Mouse (Mus musculus) spleen, adult 18-20 months (tissue): ENCODE data around the gene D5Ertd579e.

Experiments used
- DNase-seq, 2 experiments: peaks; one replicate each; pipeline ENCODE4 v3.0.0; 2022; ENCODE audit warnings: mixed read lengths in 2 of 2

The D5Ertd579e gene

DNA sequence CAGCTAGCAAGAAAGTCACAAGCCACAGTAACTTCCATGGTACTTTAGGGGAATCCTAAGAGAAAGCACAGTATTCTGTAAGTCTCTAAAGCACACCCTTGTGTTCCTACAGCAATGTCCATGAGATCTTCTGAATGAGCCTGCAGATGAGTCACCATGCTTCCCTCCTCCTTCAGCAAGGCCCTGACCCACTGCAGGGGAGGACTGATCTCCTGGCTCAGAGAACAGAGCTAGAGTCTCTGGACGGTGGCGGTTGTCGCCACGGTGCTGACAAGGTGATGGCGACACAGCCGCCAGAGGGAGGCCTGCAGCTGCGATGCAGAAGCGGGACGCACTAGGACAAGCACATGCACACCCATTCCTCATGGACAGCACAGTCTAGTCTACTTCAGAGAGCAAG lies 93.8 kb downstream of the D5Ertd579e start:
- no peak for DNase-seq

DNA sequence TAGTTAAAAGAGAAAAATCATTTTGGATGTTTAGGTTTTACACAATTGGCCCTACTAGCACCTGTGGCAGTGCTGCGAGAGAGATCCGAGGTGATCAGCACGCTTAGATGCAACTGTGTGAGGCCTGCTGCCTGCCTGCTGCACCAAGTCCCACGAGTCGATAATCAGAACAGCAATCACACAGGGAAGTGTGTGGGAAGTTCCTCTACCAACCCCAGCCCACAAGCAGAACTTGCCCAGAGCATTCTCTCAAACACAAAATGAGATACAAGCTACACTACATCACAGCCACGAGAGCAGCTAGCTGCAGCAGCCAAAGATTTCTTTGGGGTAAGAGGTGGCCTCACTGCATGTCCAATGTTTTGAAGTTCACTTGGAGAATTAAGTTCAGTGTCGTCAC lies 94.3 kb downstream of the D5Ertd579e start:
- no peak for DNase-seq

DNA sequence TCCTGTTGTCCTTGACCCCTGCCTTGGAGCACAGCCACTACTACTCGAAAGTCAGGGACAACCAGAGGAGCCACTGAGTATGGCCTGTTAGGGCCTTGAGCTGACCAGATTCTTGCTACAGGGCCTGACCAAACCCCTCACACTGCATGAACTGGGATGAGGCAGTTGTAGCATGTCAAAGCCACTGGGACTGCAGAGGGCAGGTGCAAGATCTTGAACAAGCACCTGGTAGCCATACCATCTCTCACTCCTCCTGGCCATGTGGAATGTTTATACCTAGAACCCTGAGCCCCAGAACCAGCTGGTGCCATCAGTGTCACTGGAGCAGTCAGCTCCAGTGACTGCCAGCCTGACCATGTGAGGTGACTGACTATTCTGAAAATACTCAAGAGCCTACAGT lies 96.9 kb downstream of the D5Ertd579e start:
- no peak for DNase-seq

DNA sequence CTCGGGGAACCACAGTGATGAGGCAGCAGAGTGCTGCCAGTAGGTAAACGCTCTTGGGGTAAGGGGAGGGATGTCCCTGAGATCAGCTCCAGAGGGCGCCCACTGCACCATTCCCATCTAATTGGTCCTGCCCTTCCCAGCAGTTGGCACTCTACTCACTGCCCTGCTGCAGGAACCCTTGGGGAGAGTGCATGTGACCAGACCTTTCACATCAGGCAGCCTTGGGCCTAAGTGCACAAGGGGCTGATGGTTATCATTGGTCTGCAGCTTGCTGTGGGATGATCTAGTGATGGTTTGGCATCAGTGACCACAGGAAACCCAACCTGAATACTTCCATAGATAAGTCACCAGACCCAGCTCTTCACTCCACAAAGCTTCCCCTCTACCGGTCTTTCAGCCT lies 98.2 kb downstream of the D5Ertd579e start:
- DNase-seq = no peak

DNA sequence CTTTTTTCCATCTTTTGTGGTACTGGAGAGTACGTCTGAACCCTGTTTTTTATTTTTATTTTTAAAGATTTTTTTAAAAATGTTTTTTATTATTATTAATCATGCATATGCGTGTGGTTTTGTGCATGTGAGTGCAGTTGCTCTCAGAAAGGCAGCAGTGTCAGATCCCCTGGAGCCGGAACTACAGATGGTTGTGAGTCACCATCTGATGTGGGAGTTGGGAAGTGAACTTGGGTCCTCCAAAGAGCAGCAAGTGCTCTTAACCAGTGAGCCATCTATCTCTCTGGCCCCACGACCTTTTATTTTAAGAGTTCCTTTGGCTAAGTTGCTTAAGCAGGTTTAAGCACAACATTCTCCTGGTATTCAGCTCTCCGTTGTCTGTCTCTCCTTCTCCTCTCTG lies 99.6 kb downstream of the D5Ertd579e start:
- no peak for DNase-seq

DNA sequence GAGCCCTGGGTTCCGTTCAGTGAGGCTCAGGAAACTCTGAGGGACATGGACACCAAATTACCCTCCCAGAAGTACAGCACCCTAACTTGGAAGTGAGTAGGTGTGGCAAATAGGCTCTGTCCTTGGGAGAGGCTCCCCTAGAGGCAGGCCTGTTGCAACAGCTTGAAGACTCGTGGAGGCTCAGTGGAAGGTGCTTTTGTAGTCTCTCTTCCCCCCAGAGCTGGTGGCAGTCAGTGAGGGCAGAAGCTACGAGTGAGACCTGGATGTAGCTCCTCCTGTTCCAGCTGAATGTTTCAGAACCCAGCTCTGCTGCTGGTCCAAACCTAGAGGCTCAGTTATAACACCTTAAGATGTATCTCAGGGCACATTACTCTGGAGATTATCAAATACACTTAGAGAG lies 100.7 kb downstream of the D5Ertd579e start:
- DNase-seq = no peak

DNA sequence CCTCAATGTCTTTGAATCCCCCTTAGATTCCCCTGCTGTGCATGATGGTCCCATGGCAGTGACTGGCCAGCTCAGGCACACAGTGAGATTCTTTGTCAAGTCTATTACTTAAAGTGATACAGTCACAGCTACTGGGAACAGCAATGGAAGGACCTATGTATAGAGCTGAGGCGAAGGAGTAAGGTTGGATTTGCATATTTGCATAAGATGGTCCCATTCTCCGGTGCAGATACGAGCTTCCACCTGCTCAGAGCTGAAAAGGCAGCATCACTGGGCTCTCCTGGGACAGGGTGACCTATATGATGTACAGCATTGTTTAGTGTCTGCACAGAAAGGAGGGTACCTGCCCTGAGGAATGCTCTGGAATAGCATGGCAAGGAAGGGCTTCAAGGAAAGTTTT lies 101.5 kb downstream of the D5Ertd579e start:
- no peak for DNase-seq

DNA sequence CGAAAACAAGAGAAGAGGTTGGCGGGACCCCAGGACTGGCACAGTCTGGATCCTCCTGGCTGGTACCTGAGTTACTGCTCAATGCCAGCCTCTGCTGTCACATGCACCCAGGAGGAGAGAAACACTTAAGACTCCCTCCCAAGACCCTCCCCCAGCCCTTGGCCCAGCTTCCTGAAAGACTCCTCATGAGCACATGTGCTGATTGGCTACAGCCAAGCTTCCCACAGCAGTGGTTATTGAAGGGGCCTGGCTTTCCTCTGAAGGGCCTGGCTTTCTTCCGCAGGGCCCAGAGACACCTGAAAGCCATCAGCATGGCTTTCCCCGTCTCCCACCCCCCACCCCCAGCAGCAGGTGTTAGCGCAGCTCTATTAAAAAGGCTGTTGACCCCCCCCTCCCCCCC lies 102.6 kb downstream of the D5Ertd579e start, which contains the start of gene Tbc1d14:
Tbc1d14 (minus strand) TSS at position 101 of the 400 bp plus-strand sequence.
- DNase-seq = no peak

DNA sequence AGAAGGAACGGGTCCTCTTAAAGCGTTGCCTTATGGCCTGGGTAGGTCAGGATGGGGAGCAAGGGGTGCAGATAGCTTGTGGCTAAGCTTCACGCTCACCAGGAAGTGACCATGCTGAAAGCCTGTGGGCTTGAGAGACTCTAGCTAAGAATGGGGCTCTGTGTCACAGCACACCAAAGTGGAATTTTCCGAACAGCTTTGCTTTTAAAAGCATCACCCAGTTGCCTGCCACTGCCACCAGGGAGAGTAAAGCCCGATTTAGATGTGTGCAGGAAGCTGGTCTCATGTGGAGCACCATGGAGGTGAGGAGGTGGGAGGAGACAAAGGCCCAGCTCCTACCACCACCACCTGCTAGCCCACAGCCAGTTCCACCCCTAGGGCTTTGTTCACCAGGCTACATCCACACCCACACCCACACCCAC lies 105.3 kb downstream of the D5Ertd579e start:
- no peak for DNase-seq

DNA sequence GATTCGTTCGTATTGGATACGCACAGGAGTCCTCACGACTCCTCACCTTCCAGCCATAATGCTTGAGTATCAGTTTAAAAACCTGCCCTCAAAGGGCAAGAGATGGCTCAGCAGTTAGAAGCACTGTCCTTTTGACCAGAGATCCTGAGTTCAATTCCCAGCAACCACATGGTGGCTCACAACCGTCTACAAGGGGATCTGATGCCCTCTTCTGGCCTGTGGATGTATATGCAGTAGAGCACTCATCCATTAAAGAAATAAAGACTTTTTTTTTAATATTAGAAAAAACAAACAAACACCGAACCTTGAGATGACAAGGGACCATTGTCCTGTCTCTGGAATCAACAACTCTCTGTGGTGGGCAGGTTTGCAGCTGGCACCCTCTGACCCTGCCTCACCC lies 111.5 kb downstream of the D5Ertd579e start:
- no peak for DNase-seq

DNA sequence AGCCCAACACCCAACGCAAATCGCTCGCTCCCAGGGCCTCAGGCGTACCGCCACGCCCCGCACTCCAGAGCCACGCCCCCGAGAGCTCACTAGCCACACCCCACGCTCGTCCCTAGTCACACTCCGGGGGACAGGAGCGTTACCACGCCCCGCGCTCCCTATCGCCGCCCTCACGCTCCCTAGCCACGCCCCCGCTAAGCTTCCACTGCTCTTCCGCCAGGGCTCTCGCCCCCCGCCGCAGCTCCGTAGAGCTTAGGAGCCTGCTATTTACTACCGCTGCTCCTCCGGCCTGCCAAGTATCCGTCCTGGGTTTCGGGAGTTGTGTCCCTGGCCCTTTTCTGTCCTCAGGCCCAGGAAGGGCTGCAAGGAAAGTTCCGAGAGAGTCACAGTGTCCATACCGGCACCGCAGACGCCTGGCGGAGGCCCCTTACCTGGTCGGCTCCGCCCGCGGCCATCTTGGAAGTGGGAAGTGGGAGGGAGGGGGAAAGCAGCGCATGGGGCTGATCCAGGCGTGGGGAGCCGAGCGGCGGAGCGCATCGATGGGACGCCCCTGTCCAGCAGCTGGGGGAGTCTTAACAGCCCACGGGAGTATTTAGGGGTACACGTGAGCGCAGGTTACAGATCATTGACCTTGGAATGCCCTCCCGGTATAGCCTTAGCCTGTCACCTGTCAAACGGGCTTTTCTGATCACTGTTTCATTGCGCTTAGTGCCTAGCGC lies 113.7 kb downstream of the D5Ertd579e start:
- DNase-seq = peak; percentile 100

DNA sequence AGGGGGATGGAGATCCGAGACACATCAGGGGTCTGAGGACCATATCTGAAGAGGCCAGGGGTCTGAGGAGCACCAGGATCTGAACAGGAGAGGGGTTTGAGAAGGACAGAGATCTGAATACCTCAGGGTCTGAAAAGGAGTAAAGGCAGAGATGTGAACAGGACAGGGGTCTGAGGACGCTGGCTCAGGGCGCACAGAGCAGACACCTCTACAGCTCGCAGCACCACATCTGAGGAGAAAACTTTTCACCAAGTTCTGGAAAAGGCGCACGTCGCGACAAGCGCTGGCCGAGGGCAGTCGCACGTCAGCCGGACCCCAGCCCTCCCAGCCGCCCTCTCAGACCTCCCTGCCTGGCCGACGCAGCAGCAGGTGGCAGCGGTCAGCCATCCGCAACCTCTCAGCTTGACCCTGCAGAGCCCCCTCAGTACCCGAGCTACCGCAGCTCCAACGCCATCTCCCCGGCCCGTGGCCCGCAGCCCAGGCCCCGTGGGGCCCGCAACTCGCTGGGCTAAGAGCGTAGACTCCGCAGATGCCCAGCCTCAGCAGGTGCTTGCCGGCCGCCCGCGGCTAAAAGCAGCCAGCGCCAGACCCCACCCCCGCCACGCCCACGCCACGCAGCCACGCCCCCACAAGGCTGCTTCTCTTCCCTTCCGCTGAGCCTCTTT lies 114.4 kb downstream of the D5Ertd579e start:
- no peak for DNase-seq

DNA sequence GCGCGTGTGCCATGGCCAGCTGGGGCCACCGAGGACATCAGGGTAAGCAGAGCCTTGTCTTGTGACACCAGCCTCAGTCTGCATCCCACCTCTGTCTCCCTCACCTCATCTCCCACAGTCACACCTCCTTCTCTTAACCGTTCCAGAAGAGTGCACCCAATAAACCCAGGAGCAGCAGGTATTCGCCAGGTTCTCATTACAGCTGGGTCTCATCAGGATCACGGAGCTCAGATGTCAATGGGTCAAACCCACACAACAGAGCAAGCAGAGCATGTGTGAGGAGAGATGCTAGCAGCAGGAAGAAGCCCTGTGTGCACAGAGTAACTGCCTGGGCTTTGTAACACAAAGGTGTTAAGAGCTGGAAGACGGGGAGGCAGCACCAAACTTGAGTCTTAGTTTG lies 115.9 kb downstream of the D5Ertd579e start:
- DNase-seq = no peak

DNA sequence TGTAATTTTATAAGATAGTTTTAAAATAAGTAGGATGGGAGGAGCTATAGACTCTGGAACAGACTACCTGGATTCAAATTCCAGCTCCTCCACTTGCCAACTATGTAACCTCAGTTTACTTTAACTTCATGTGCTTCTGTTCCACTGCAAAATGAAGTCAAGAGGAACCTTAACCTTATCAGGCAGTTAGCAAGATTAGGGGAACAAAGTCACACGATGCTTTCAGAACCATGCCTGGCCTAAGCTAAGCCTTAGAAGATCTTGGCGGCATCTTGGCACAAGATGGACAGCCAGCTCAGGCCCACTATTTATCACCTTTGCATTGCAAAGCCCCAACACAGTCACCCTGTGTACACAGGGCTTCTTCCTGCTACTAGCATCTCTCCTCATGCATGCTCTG lies 116.8 kb downstream of the D5Ertd579e start:
- no peak for DNase-seq

DNA sequence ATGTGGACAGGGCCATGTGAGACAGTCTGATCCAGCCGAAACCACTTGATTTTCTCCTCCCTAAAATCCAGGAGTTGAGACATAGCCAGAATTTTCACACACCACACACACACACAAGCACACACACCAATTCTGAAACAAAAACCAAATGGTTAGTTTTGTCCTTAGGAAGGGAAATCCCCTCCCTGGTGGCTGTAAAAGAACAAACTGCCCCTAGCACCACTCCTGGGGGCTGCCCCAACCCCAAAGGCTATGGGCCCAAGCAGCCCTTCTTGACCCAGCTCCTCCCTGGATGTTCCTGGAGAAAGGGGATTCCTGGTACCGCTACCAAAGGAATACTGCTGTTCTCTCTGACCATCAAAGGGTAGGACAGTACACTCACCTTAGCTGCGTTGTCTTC lies 119.4 kb downstream of the D5Ertd579e start:
- no peak for DNase-seq

DNA sequence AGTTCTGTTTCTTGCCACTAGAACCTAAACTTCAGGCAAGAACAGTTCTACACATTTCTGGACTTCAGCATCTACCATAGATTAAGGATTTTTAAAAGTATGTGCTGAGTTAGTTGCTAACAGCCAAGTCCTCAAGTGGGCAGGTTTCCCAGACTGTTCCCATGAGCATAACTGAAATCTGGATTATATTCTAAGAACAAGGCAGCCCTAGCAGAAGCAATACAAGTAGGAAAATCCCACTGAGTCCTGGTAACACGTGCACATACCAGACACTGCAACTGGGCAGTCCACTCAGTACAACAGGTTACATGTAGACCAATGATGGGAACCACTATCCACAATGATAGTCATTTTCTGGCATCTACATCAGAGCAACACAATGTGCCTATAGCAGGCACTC lies 120.1 kb downstream of the D5Ertd579e start:
- DNase-seq = no peak

DNA sequence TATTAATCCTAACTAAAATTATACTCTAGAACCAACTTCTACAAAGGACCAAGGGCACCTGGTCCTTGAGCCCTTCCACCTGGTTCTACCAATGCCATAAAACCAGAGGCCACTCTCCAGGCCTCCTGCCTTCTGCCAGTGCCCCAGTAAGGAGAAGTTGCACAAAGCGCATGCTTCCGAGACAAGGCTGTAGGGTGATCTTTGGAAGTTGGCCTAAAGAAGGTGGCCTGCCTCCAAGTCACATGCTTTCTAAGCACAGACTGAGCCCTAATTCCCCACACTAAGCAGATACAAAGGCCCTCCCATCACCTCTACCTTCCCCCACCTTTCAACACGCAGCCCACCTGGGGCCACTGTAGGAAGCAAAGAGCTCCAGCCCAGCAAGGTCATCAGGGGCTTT lies 120.6 kb downstream of the D5Ertd579e start:
- no peak for DNase-seq

DNA sequence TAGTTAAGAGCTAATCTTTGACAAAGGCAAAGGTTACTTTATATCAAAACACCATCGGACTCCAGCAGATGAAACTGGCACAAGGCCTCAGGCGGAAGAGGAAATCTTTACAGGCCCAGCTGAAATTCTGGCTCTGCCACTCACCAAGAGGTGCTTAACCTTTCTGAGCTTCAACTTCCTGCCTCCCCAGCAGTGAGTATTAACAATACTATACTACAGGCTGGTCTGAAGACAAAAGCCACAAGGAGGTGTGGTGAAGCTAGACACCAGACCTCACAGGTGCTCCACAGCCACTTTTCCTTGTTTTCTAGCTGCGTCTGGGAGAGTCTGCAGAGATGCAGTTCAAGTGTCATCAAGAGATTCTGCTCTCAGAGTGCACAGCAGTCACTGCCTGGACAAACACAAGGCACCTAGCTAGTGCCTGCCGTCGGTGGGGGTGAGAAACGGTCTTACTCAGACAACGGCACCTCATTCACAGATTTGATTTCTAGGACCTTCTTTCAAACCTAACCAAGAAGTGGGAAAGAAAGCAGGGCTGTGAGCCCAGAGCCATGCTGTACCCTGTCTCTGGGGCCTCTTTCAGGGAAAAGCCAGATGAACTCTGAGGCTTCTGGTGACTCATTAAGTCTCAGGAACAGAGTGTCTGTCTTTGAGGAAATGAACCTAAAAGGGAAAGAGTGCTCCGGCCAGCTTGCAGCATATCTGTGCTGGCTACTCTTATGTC lies 121.5 kb downstream of the D5Ertd579e start:
- no peak for DNase-seq

DNA sequence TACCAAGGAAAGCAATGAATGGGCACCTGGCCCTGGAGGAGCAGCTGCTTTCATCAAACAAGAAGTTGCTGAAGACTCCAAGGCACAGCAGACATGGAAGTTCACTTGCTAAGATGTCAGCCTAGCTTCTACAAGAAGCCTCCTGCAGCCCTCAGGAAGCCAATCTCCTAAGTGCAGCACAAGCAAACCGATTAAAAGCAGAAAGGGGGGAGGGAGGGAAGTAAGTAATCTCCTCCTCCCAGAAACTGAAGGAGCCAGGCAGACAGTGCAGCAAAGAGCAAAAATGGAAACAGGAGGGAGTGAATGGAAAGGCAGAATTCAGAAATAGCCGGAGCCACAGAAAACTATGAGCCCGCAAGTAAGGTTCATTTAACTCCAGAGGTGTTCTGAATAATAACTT lies 122.5 kb downstream of the D5Ertd579e start:
- DNase-seq = no peak

DNA sequence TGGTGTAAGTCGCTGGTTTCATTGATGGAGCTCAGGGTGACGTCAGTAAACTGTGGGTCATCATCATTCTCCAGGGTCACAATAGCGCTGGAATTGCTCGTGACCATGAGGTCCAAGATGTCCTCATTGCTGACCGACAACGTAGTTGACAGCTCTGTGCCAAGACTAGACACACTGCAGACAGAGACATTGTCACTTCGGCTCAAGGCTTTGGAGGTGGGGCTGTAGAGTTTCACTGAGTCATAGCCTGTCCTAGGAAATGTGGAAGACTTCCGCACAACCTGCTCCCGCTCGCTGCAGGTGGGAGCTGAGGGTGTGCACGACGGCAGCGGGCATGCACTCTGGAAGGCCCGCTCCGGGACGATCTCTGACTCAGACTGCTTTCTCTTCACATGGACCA lies 124.5 kb downstream of the D5Ertd579e start:
- DNase-seq = no peak

DNA sequence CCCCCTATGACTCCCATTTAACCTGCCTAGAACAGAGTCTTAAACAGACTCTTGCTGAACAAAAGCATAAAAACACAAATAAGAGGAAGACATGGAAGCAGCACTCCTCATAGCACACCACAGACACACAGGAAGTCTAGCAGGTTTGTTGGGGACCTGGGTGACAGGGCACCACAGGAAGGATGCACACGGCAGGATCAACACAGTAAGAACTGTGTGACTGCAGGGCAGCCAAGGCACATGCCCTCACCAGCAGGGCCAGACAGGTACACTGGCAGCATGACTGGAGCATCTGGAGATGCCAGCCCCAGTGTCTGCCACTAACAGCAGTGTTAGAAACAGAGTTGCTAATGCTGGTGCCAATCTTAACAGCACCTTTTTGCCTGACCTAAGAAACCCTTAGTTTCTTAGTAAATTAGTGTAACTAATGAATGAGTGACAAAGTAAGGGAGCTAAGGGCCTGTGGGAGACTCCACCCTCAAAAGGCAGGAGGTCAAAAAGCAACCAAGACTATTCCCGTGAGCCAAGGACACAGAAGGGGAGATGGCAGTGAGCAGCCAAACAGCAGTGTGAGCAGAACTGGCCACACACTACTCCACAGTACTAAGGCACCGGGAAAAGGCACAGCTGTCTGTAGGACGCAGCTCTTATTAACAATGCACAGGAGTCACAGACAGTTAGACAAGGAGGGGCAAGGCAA lies 125.1 kb downstream of the D5Ertd579e start:
- no peak for DNase-seq

DNA sequence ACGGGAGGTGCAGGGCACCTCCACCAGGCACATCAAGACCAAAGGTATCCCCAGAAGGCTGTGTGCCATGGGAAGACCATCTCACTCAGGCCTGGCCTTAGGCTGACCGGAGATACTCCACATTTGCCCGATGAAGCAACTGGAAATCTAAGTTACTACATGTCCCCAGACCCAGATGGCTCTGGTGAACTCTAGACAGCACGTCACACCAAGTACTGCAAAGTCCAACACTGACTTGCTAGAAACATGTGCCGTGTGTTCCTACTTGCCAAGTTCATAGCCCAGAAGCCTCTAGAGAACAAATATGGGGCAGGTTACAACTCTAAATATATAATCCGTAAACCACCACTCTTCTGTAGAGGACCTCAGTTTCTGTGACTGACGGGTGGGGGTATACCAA lies 125.7 kb downstream of the D5Ertd579e start:
- no peak for DNase-seq

DNA sequence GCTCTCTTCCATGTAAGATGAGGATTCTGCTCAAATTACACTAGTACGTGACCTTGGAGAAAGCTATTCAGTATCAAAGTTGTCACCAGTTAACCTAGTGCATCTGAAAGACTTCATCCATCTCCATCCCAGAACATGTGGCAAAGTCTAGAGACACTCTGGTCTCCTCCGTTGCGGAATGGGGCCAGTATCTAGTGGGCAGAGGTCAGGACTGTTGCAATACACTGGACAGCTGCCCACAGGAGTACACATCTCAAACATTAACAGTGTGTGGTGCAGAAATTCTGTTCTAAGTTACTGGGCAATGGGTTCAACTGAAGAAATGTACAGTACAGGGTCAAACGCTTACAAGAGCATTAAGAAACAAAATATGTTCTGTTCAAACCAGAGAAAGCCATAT lies 127.7 kb downstream of the D5Ertd579e start:
- no peak for DNase-seq
